Mouse (Mus musculus) thymus, postnatal 25 days (tissue): ENCODE measurements around the gene Ndufc2.

Experiments used
- DNase-seq: peaks from one replicate; pipeline ENCODE4 v3.0.0; 2022

The Ndufc2 gene

DNA sequence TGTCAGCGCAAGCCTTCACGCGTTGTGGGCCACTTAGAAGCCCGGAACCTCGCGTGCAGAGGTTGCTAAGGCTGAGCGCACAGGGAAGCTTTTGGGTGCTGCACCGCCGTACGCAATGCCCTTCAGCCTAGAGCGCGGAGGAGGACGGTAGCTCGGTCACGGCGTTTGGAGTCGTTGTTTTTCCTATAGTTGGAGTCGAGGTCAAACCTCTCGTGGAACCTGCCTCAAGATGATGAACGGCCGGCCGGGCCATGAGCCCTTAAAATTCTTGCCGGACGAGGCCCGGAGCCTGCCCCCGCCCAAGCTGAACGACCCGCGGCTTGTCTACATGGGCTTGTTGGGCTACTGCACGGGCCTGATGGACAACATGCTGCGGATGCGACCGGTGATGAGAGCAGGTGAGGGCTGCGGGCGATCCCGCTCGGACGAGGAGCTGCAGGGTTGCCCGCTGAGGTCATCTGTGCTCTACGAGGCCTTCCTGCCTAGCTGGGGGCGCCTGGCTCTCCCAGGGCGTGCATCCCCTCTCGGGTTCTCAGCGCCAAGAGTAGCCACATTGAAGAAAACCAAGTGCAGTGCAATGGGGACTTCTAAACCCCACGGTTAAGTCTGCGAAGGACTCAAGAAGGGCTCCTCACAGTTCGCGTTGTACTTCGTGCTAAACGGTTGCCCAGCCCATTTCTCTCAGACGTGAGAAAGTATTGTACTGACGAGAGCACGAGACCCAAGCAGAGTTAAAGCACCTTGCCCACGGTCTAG, at the start of gene Ndufc2:
TSS of gene Ndufc2 (plus strand) at position 44 of the 756 bp plus-strand sequence.
- DNase-seq = peak; percentile 77

DNA sequence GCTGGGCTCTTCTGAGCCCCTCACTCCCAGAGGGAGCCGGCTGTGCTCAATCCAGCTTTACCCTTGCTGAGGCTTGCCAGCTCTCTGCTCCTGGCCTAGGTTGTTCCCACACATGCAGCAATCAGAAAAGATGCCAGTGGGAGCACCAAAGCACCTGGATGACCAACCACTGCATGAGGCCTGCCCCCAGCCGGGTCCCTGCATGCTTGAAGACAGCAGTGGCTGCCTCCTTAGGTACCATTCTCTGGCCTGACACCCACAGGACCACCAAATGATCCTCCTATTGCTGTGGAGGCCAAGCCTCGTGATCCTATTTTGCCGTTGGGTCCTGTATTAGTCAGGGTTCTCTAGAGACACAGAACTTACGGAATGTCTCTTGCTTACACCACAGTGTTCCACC, 48.9 kb upstream of the Ndufc2 start:
- DNase-seq = no peak

DNA sequence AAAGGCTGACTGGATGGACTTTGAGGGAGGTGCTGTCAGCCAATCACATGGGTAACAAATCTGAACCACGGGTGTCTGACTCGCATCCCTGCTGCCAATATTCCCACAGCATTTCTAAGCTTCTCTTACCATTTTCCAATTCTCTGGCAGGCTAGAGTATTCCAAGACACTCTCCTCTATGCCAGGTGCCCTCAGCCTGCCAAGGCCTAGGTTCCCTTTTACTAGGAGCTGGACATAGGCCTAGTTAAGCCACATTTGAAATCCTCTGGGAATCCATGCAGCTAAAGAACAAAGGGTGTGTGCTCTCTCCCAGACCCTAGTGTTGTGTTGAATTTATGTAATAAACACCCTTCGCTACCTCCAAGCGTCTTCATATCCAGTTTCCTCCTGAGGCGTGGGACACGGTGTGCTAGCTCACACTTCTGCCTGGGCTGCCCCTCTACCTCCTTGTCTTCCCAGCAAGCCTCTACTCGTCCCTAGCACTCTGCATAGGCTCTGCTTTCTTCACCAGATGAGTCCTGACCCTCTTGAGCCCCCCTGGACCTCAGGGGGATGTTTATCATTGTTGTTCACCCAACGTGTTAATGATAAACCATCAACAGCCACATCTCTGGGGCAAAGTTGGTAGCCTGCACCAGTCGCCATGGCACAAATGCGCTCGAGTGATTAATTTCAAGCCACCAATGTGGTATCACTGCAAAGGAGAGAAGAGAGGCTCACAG, 47.9 kb upstream of the Ndufc2 start:
- DNase-seq = no peak

DNA sequence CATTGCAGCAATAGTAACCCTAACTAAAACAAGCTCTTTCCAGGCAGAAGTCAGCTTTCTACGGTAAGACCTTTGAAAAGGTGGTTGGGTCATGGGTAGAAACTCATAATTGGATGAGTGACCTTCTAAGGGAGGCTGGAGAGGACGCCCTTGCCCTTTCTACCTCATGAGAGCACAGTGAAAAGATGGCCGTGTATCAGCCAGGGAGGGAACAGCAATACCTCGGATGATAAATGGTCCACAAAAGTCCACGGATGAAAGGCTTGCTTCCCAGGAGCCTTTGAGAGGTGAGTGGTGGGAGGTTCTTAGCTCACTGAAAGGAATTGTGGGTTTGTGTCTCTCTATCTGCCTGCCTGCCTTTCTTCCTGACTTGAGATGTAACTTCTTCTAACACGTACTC, 46.4 kb upstream of the Ndufc2 start:
- no peak for DNase-seq

DNA sequence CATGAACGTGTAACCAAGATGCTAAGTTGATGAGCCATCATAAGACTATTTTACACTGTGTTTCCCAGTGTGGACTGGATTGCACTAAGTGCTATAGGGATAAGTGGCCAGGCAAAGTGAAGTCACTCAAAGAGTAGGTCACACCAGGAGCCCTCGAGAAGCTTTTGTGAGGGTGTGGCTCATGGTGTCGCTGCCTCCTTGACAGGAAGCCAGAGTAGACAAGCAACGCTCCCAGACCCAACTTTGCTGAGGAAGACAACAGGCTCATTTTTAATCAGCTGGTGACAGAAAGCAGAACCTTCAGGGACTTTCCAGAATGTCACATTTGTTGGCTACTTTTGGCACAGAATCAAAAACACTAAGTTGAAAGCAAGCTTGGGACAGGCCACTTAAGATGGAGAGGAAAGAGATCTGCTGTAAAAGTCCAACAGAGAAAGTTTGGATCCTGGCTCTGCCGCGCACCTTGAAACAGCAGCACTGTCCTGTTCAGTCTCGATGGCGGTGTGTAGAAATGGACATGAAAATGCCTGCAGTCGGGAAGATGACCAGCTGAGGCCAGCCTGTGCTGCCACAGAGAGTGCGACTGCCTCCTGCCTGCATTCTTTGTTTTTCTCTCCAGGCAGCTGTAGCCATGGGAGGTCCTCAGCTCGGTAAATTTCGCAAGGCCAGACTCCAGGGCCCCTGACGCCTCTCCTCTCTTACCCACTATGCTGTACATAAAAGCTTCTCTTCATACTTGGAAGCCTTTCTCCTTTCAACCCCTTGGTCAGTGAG, 44.5 kb upstream of the Ndufc2 start:
- no peak for DNase-seq

DNA sequence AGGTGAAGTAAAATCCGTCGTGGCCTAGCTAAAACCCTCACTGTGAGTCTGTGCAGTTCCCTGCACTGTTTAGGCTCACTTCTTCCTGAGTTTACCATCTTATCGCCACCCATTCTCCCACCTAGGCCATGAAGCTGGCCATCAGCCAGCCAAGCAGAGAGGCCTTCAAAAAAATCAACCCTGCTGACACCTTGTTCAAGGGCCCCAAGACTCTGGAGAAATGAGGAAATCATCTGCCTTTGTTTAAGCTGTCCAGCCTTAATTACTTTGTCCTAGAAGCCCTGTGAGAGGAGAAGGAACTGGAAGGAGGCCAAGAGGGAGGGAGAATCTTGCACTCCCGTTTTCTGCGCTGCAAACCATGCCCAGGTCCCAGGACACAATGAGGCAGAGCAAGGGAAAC, 43.5 kb upstream of the Ndufc2 start:
- no peak for DNase-seq

DNA sequence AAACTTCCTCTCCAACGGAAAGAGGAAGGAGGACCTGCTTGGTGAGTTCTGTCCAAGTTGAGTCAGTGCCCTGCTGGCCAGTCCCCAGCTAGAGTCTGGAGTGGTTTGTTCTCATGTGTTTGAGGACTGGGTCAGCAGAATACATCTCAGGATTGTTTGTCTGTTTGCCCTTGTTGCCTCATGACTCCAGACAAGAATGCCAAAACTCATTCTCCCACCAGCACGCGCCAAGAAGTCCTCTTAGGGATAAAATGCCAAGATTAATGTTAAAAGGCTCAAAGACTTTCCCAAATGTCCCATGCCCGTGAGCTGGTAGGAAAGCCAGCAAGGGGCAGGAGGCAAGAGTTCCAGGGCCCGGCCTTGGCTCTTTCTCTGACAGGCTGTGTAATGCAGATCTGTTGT, 42.9 kb upstream of the Ndufc2 start:
- DNase-seq = no peak

DNA sequence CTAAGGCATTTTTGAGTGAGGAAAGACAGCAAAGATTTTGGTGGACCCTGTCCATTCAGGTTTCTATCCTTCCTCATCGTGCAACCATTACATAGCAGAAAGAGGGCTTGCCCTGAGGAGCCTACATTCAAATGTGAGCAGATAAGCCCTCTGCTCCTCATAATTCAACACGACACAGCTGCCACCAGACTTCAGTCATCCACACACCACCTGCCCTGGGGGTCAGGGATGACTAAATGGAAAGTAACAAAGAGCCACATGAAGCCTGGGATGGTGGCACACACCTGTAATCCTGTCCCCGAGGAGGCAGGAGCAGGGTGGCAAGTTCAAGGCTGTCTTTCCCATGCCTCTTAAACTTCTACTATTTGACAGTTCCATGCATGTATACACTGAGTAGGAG, 42.0 kb upstream of the Ndufc2 start:
- DNase-seq = no peak

DNA sequence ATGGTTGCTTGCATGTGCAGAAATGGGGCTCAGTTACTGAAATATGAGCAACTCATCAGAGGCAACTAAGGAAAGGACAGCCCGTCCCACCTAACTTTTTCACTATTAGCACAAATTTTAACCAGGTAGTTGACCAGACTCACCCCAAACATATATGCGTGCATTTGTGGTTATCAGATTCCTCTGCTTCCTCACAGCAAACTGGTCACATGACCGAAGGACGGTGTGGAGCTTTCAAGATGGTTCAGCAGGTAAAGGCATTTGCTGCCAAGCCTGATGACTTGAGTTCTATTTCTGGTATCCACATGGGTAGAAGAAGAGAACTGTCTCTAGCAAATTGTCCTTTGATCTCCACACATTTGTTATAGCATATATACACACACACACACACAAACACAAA, 41.5 kb upstream of the Ndufc2 start:
- DNase-seq = no peak

DNA sequence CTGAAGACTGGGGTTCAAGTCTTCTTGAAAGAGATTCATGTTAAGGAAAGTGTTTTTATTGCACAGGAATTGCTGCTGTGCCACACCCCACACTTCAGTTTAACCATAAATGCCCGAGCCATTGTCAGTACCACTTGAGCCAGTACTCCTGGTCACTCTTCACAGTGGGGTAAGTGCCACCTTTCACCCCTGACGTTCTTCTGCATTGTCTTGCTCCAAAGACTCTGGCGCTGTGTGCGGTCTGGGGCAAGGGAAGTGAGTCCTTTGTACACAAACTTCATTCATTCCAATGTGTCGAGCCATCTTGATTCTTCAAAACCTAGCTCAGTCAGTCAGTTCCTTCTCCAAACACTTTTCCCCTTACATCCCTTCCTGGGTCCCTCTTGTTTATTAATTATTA, 39.6 kb upstream of the Ndufc2 start:
- DNase-seq = no peak

DNA sequence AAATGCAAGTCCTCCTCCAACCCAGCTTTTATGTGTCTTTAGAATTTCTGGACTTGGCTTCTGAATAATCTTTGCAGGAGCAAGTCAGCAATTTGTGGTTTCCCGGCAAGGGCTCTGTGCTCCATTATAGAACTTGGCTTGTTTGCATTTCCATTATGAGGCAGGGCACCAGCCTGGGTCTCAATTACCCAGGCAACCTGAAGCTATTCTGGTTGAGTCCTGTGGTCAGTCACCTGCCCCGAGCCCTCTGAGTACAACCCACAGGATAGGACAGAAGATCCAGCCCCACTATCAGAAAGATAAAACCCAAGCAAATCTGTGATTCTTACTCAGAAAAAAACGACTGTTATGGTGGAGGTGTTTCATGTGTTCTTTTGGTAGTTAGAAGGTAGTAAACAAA, 38.8 kb upstream of the Ndufc2 start:
- DNase-seq = no peak

DNA sequence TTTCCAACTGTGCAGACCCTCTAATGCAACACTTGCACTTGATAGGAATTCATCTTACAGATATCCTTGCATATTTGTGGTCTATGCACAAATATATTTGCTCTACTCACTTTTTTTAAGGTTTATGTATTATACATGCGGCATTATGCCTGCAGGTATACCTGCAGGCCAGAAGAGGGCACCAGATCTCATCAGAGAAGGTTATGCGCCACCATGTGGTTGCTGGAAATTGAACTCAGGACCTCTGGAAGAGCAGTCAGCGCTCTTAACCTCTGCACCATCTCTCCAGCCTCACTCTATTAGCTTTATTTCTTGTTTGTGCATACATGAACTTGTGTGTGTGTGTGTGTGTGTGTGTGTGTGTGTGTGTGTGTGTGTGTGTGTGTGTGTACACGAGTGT, 38.3 kb upstream of the Ndufc2 start:
- DNase-seq = peak; percentile 67

DNA sequence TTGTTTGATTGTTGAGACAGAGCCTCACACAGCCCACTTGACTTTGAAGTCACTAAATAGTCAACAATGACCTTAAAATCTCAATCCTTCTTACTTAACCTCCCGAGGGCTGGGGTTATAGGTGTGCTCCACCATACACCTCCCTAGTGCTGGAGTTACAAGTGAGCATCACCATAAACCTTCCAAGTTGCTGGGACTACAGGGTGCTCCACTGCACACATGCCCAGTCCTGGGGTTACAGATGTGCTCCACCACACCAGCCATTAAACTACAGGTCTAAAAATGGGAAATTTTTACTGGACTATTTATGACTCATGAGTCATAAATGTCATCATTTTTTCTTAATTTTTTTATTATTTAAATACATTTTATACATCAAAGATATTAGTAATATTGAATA, 33.9 kb upstream of the Ndufc2 start:
- DNase-seq = no peak

DNA sequence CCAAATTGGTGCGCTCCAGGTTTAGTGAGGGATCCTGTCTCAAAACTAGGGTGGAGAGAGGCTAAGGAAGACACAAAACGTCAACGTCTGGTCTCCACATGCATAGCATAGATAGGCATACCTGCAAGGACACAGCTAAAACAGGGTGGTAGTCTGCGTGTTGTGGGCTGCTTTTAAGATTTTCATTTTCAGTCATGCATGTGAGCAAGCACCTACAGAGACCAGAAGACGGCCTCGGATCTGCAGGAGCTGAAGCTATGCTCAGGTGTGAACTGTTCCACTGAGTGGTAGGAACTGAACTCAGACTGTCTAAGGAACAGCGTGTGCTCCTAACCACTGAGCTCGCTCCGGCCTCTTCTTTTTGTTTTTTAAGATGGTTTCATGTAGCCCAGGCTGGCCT, 24.7 kb upstream of the Ndufc2 start:
- no peak for DNase-seq

DNA sequence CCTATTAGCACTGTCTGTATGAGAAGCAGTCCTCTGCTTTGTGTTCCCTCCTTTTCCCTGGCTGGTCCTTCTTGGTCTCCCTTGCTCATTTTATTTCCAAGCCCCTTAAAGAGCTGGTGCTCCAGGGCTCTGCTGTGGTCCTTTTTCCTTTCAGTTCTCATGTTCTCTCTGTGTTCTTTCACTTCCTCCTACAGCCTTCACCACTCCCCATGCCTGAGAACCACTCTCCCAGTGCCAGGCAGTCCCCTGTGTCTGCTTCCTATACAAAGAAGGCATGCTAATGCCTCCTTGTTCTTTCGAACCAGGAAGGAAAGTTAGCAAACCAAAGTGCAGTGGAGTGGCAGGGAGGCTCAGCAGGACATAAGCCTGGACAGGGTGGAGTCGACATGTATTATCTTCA, 23.9 kb upstream of the Ndufc2 start:
- no peak for DNase-seq

DNA sequence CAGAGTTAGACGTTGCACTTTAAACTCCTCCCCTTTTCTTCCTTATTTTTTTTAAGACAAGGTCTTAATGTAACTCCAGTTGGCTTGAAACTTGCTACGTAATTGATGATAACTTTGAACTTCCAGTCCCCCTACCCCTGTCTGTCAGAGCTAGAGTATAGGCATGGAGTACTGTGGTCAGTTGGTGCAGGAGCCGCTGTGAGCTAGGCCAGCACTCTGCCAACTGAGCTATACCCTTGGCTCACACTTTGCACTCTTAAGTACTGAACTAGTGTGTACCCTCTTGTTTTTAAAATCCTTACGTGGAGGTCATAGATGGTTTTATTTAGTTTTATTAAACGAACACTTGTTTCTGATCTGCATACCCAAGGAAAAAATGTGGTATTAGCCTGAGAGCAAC, 20.5 kb upstream of the Ndufc2 start:
- no peak for DNase-seq

DNA sequence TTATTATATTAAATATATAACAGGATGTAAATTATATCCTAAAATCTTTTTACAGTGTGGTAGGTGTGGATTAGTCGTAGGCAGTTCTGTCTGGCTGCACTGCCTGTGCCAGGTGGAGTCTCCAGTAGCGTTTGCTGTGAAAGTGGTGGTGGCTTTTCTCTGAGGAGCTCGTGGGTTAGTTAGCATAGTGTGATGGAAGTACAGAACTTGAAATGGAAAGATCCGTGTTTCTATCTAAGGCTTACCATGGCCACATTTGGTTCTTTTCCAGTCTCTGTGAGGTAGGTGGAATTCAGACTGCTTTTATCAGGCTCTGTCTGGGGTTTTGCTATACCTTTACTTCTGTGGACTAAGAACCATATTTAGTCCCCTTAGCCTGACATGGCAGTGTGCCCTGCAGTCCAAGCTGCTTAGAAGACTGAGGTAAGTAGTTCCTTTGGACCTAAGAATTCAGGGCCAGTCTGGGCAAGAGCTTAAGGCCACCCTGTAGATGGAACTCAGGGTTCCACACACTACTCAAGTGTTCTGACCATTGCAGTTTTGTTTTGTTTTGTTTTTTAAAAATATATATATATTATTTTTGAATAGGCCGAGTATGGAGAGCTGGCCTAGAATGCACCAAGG, 19.2 kb upstream of the Ndufc2 start:
- no peak for DNase-seq

DNA sequence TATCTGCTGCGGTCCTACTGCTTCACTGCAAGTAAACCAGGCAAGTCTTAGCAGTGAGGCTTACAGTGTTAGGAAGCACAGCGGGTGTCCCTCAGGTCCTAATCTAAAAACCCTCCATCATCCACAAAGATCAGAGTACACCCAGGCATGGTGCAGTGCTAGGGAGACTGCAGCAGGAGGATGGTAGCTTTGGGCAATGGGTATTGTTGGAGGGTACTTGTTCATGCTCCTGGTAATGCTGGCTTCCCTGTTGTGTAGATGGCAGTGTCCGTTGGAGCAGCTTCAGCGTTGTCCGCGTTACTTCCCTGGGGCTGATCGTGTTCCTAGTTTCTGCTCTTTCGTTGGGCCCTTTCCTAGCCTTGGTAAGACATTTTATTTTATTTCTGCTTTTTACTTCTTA, 17.1 kb upstream of the Ndufc2 start:
- DNase-seq = no peak

DNA sequence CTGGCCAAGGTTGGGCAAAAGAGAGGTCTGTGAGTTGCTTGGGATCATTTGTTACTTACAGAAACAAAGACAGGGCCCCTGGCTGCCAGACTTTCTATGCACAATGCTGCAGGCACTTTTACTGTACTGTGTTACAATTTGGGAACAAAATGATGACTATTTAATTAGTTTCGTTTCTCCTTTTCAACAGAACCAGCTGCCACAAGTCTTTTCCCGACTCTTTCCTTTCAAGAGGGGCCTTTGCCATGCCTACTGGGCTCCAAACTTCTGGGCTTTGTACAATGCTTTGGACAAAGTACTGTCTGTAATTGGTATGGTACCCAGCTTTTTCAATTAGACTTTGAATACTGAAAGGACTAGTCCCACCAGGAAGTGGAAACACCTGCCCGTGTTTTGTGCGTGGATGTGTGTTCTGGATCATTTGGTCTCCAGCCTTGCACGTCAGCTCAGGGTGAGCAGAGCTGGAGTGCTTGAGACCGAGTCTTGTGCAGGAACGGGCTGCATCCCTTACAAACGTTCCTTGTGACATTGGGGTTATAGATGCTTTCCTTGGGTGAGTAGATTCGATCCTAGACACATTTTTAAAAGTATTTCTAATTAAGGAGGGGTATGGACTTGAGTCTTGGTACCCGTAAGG, 16.2 kb upstream of the Ndufc2 start:
- no peak for DNase-seq

DNA sequence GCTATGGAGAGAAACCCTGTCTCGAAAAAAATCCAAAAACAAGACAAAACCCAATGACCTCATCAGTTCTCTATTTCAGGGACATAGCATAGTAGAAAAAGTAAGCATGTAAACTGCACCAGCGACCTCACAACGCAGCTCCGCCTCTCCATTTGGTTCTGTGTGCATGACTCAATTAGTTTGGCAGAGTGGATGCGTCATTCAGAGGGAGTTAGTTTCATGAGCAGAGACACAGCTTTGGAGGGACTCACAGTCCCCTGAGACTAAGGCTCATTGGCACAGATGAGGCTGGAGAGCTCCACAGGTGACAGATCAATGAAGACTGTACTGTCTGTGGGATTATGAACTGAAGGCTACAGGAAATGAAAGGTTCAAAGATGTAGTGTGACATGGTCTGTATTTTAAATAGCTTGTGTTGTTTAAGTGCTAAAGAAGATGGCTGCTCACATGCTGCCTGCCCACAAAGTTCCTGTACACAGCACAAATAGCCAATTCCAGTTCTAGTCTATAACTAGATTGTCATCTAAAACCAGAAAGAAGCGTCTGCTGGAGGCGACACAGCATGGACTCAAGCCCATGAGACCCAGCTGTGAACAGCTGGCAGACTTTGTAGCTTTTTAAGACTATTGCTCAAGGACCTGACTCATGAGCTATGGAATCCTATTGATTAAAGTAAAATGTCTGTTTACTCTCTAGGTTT, 13.5 kb upstream of the Ndufc2 start:
- DNase-seq = peak; percentile 5

DNA sequence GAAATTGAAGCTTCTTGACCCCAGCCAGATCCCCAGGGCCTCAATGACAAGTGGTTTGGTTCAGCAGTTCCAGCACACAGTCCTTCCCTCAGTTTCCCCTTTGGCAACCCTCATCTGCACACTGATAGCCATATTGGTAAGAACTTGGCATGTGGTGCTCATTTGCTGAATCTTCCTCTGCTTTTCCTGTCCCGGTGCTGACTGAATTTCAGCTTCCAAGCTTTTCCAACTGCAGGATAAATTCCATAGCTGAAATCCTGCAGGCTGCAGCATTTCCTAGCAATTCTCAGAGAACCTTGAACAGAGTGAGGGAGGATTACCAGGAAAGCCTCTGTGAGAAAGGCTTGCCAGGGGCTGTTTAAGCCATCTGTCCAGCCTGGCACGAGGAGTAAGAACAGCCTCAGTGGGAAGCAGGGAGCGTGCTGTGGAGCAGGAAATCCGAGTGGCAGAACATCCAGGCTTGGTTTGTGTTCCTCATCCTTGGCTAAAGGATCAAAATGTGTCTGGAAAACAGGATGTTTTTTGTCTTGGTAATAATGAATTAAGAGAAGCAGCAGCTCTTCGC, 12.9 kb upstream of the Ndufc2 start:
- no peak for DNase-seq

DNA sequence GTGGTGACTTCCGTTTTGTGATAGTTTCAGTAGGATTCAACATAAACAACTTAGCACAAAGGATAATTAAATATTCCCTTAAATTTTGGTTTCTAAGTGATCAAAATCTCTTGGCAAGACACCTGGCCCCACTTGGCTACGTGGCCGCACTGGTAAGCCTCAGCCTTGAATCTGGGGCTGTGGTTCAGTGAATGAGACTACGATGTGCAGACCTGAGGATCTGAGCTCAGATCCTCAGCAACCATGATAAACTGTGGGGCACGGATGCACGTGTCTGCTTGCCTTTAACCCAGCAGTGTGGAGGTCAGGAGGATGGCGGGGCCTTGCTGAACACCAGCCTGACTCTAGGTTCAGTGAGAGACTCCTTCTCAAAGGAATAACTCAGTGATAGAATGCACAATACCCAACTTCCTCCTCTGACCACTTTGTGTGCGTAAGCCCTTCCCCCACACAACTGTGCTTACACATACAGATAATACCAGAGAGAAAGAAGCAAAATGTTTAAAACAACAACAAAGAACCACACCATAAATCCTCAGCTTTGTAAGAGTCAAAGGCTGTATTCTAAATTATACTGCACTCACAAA, 12.1 kb upstream of the Ndufc2 start:
- peak; percentile 41 for DNase-seq
